Mouse (Mus musculus): ENCODE measurements around the gene Mepe.

Gene Mepe

GRCm38 (mm10) chr5:104351874-104352273 lies 26.7 kb downstream of the Mepe start:
- DNase-seq (ENCODE audit: low read depth, low spot score) = no peak

- no peak for DNase-seq (ENCODE audit: low read depth, low spot score)
These were observed 32.4 kb downstream of the Mepe start for GRCm38 (mm10) chr5:104357575-104357974.

DNA sequence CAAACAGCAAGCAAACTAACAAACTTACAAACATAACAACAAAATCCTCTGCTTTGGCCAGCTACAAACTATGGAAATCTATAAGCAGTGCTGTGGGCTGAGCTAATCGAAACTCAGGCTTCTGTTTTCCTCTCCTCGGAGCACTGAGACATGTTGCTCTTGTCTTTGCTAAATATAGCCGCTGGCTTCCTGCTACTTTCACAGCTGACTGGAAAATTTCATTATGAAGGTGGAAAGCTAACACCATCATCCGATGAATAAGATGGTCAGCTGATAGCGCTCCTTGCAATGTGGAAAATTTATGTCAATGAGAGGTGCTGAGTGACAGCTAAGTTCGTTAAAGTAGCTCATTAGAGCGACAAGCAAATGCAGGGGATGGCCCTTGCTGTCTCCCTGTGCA lies 33.5 kb downstream of the Mepe start:
- DNase-seq (ENCODE audit: low read depth, low spot score) = no peak

GRCm38 (mm10) chr5:104359257-104359656 lies 34.1 kb downstream of the Mepe start:
- no peak for DNase-seq (ENCODE audit: low read depth, low spot score)

DNA sequence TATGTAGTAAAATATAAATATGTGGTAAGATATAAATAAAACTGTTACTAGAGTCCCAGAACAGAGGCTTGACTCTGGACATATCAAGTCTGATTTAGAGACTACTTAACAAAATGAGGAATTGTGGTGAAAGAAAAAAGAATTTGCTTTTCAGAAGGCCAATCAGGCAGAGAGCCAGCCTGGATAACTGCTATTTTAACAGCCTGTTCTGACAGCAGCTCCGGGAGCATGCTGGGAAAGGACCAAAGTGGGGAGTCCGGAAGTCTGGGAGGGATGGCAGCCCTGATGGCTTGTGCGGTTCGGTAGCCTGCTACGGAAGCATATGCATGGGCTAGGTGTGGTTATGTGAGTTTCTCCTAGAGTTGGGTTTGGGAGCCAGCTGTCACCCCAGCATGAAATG lies 45.5 kb downstream of the Mepe start:
- DNase-seq (ENCODE audit: low read depth, low spot score) = no peak

- no peak for DNase-seq (ENCODE audit: low read depth, low spot score)
These were observed 46.2 kb downstream of the Mepe start for GRCm38 (mm10) chr5:104371284-104371683.

GRCm38 (mm10) chr5:104373648-104374307 lies 48.6 kb downstream of the Mepe start:
- no peak for DNase-seq (ENCODE audit: low read depth, low spot score)

GRCm38 (mm10) chr5:104374308-104374660 lies 49.2 kb downstream of the Mepe start:
- peak; percentile 95 for DNase-seq (ENCODE audit: low read depth, low spot score)

GRCm38 (mm10) chr5:104375132-104375531 lies 50.0 kb downstream of the Mepe start:
- DNase-seq (ENCODE audit: low read depth, low spot score) = peak; percentile 59

DNA sequence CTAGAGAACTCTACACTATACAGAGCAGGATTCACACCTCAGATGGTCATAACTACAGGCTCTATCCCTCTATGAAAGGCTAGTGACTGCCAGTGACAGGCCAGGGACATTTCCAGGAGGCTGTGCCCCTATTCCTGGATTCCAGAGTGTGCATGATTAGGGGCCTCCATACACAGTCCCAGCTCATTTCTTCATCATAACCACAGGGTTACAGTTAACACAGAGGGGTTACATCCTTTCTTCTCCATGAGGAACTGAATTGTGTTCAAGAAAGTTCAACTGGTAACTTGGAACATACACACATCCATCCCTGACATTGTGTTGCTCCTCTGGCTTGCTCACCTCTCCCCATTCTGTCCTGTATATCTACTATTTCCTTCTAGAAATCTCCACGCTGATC lies 51.8 kb downstream of the Mepe start:
- DNase-seq (ENCODE audit: low read depth, low spot score) = no peak

GRCm38 (mm10) chr5:104380574-104380973 lies 55.4 kb downstream of the Mepe start:
- DNase-seq (ENCODE audit: low read depth, low spot score) = peak; percentile 94

DNA sequence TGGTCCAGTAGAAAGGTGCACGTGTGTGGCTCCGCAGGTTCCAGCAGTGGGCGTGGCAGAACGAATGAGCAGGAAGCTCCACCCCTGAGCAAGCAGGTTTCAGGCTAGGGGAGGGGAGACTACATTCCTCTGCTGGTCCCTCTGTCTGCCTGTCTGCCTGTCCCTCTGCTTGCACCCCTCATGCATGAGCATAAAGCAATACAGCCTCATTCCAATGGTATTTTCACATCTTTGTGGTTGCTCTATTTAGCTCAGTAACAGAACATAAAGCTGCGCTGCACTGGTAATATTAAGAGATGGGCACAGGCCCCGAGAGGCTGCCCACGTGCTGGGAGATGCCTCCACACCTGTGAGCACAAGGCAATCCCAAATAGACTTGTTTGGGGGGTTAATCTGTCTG lies 56.5 kb downstream of the Mepe start:
- no peak for DNase-seq (ENCODE audit: low read depth, low spot score)

DNA sequence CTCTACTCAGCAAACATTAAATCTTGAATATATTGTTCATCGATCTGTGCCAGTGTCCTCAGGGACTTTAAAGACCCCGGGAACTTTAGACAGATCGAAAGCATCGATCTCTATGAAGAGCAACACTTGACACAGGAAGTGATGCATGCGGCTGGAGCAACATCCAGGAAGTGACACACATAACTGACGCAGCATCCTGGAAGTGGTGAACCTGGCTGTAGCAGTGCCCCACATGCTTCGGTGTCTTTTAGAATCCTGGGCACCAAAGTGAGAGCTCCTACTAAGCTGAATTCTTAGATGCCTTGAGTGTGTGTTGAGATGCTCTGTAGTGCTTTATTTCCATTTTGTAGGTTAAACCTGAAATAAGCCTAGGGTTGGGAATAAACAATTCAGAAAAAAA lies 59.4 kb downstream of the Mepe start:
- no peak for DNase-seq (ENCODE audit: low read depth, low spot score)

DNA sequence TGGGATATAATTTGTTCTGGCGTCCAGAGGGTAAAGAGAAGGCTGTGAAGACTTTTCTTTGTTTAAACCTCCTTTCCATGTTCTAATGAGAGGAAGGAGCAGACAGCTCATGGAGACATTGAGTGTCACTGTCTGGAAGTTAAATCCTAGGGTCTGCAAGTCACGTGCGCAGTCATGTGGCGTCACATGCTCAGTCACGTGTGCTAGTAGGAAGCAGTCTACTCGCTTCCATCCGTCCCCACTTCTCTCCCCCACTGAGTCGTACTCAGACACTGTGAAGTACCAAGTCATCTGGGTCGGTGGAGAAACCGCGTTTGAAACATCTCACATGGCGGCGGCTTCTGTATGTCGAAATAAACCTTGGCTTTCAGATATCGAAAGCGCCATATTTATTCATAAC lies 60.4 kb downstream of the Mepe start:
- no peak for DNase-seq (ENCODE audit: low read depth, low spot score)

- no peak for DNase-seq (ENCODE audit: low read depth, low spot score)
These were observed 61.8 kb downstream of the Mepe start for GRCm38 (mm10) chr5:104386908-104387307.

All from 3T3-L1 (cell line).